Mouse (Mus musculus): Measurements from ENCODE around the gene Lce6a.
A peak's percentile ranks its signal among the peaks of the same experiment; 100 is the strongest.

Gene Lce6a

GRCm38 (mm10) chr3:92621560-92621959, at the start of gene Lce6a:
Lce6a (minus strand) TSS chr3:92621660.
- DNase-seq (ENCODE audit: low read depth, low spot score), result no peak

- no peak for DNase-seq (ENCODE audit: low read depth, low spot score)
Observed at GRCm38 (mm10) chr3:92670215-92670614, 48.8 kb upstream of the Lce6a start, which contains the start of gene Lce1a2. Lce1a2 (minus strand) TSS chr3:92670315.

GRCm38 (mm10) chr3:92656826-92657225, 35.4 kb upstream of the Lce6a start, which contains the start of gene Lce1b:
Lce1b (minus strand) TSS chr3:92656926.
- DNase-seq (ENCODE audit: low read depth, low spot score), result no peak

GRCm38 (mm10) chr3:92648207-92648606, 26.7 kb upstream of the Lce6a start, which contains the start of gene Lce1a1:
Lce1a1 (minus strand) TSS chr3:92648307.
- DNase-seq (ENCODE audit: low read depth, low spot score), result no peak

GRCm38 (mm10) chr3:92639854-92640253, 18.4 kb upstream of the Lce6a start:
- no peak for DNase-seq (ENCODE audit: low read depth, low spot score)

- DNase-seq (ENCODE audit: low read depth, low spot score), result no peak
Observed at GRCm38 (mm10) chr3:92638653-92638991, 17.2 kb upstream of the Lce6a start.

GRCm38 (mm10) chr3:92637745-92638652, 16.5 kb upstream of the Lce6a start:
- no peak for DNase-seq (ENCODE audit: low read depth, low spot score)

GRCm38 (mm10) chr3:92609804-92610203, 11.7 kb downstream of the Lce6a start:
- no peak for DNase-seq (ENCODE audit: low read depth, low spot score)

- no peak for DNase-seq (ENCODE audit: low read depth, low spot score)
Observed at GRCm38 (mm10) chr3:92607392-92607791, 14.1 kb downstream of the Lce6a start, which contains the start of gene 2210017I01Rik. 2210017I01Rik (minus strand) TSS chr3:92607492.

- peak; percentile 3 for DNase-seq (ENCODE audit: low read depth, low spot score)
Observed at GRCm38 (mm10) chr3:92602169-92602568, 19.3 kb downstream of the Lce6a start.

- DNase-seq (ENCODE audit: low read depth, low spot score), result no peak
Observed at GRCm38 (mm10) chr3:92600456-92600855, 21.0 kb downstream of the Lce6a start.

GRCm38 (mm10) chr3:92599973-92600372, 21.5 kb downstream of the Lce6a start:
- no peak for DNase-seq (ENCODE audit: low read depth, low spot score)

GRCm38 (mm10) chr3:92598429-92598828, 23.0 kb downstream of the Lce6a start:
- no peak for DNase-seq (ENCODE audit: low read depth, low spot score)

GRCm38 (mm10) chr3:92588858-92589257, 32.6 kb downstream of the Lce6a start, which contains the start of gene Smcp:
Smcp (minus strand) TSS chr3:92588997.
- no peak for DNase-seq (ENCODE audit: low read depth, low spot score)

- DNase-seq (ENCODE audit: low read depth, low spot score), result no peak
Observed at GRCm38 (mm10) chr3:92587190-92587589, 34.3 kb downstream of the Lce6a start.

GRCm38 (mm10) chr3:92585055-92585454, 36.4 kb downstream of the Lce6a start:
- DNase-seq (ENCODE audit: low read depth, low spot score), result no peak

GRCm38 (mm10) chr3:92583164-92583826, 38.2 kb downstream of the Lce6a start:
- DNase-seq (ENCODE audit: low read depth, low spot score), result no peak

- DNase-seq (ENCODE audit: low read depth, low spot score), result no peak
Observed at GRCm38 (mm10) chr3:92579508-92579907, 42.0 kb downstream of the Lce6a start.

GRCm38 (mm10) chr3:92578652-92579413, 42.6 kb downstream of the Lce6a start:
- DNase-seq (ENCODE audit: low read depth, low spot score), result no peak

GRCm38 (mm10) chr3:92573449-92574041, 47.9 kb downstream of the Lce6a start, which contains the start of gene Ivl:
Ivl (minus strand) TSS chr3:92573735.
- no peak for DNase-seq (ENCODE audit: low read depth, low spot score)

- no peak for DNase-seq (ENCODE audit: low read depth, low spot score)
Observed at GRCm38 (mm10) chr3:92572514-92573155, 48.8 kb downstream of the Lce6a start.
